Mouse (Mus musculus): ENCODE results near the gene Fxyd2. TPM values are rescaled to one million over a fixed set of nuclear protein-coding genes. Genes with fewer than 3 reads are reported as not detected.

Fxyd2 gene
- 1 to 10 TPM; 6.6 to 7.5 TPM for total RNA-seq (2021)
- long read RNA-seq, experiment 1, partial matches to known transcripts, result 5 of 5 reads
- long read RNA-seq, experiment 1, other reads (novel, unspliced or antisense), result 0 of 5 reads
- long read RNA-seq, experiment 2, partial matches to known transcripts, result 5 of 5 reads
- long read RNA-seq, experiment 2, other reads (novel, unspliced or antisense), result 0 of 5 reads

DNA sequence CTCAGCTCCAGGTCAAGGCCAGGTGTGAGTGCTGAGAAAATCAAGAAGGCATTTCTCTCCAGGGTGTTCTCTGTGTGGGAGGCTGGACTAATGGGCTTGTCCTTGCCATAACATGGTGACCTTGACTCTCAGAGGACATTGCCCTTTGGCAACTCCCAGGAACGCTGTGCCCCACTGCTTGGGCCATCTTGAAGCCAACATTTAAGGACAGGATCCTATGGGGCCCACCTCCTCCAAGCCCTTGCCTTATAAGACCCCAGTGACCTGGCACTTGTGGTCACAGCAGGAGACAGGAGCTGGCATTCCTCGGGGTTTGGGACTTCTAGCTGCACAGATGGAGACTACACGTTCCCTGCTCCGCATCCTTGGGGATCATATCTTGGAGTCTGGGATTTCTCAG, at the start of gene Fxyd2:
Gene Fxyd2, plus strand, starts transcription at position 236 of the 400 bp plus-strand sequence.
- no peak for DNase-seq (ENCODE audit: low spot score in 2 of 2)
- intact Hi-C loops (cut with DNase I), result no loop called here

DNA sequence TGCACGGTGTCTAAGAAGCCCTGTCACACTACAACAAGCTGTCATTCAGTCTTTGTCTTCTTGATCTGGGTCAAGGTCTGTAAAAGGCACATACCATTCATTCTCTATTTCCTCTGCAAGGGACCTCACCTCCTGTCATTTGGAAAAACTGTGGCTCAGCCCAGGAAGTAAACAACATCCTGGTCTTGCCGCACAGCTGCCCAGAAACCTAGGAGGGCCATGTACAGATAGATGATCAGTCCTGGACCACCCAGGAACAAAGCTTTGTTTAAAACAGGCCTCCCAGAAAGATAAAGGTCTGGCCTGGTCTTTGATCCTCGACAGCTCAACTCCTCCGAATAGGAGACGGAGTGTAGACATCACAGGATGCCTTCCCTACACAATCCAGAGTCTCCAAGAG, 49.6 kb upstream of the Fxyd2 start:
- intact Hi-C loops (cut with DNase I), result no loop called here
- no peak for DNase-seq (ENCODE audit: low spot score in 2 of 2)

DNA sequence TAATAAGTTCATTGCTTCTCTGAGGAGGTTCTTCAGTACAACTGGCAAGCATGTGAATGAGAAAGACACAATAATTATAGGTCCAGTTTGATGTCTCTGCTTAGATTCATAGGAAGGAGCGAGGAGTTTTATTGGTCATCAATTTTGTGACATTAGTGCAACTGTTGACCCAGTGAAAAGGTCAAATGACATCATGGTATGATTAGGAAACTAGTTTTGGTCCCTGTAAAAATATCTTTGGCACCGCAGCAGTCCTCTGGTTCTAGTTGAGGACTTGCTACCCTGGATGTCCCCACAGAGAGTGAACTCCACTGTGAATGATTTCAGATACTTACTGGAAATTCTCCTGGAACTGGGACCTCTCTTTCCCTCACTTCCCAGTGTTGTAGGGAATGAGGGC, 44.3 kb upstream of the Fxyd2 start:
- intact Hi-C loops (cut with DNase I), result no loop called here
- DNase-seq (ENCODE audit: low spot score in 2 of 2), result no peak

DNA sequence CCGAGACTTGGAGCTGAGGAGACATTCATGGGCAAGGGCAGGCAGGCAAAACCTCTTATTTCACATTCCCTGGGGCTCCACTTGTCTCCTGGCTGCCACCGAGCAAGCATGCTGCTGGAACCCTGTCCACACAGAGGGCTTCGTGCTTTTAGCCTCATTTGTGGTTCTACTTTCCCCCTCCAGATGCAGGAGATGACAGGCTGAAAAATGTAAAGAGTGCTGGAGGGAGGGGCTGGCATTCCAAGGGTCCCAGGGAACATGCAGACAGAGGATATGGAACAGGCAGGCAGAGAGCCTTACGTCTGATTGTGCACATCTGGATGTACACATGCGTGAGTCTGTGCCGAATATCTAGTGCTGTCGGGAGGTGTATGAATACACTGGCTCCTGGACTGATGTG, 41.1 kb upstream of the Fxyd2 start:
- intact Hi-C loops (cut with DNase I), result no loop called here
- no peak for DNase-seq (ENCODE audit: low spot score in 2 of 2)

DNA sequence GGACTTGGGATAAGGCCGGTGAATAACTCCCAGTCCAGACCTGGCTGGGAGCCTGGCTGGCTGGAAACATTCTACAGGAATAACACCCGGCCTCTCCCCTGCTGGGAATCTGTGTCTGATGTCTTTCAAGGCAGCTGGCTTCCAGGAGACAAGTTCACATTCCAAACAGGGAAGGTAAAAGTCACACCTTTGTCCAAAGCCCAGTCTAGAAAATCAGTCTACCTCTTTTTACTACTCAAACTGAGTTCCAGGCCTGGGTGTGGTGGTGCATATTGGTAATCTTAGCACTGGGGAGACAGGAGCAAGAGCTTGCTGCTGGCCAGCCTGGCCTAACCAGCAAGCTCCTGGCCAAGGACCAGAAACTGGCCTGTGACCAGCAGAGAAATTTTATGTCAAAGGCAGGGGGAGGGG, 37.4 kb upstream of the Fxyd2 start:
- no peak for DNase-seq (ENCODE audit: low spot score in 2 of 2)
- intact Hi-C loops (cut with DNase I), result no loop called here

DNA sequence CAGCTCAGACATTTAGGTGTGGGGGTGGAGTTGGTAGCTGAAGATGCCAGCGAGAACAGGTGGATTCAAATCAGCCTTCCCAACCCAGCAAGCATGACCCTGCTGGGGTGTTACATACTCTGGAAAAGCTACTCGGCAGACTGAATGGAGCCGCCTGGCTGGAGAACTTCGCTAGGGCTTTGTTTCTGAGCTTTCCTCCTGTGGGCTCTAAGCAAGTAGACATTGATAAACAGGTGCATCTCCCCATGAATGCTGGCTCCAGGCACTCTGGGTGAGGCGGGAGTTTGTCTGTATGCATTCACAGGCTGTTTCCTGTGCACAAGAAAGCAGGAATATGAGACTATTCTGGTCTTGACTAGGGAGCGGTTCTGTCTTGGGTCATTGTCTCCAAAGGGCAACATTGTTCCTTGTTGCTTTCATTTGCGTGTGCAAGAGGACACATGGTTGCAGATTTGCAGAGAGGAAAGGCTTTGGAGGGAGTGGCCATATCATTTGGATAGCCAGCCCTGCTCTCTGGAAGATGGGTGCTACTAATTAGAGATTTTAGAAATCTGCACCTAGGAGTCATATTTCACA, 35.7 kb upstream of the Fxyd2 start:
- intact Hi-C loops (cut with DNase I), result no loop called here
- DNase-seq (ENCODE audit: low spot score in 2 of 2), result no peak

DNA sequence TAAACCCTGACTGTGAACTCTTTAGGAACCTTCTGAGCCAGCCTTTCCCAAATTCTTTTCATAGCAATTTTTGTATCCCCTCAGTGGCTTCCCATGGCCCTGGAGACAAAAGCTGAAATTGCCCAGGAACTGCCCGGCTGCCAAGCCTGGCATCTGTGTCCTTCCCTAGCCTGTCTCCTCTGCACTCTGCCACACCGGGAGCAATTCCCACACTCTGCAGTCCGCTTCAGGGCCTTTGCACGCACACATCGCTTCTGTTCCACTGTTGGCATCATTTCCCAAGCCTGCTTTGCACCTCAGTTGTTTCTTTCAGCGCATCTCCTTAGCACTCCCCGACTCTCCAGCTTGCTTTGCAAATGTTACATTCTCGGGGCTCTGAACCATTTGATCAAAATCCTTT, 31.8 kb upstream of the Fxyd2 start:
- intact Hi-C loops (cut with DNase I), result no loop called here
- no peak for DNase-seq (ENCODE audit: low spot score in 2 of 2)

DNA sequence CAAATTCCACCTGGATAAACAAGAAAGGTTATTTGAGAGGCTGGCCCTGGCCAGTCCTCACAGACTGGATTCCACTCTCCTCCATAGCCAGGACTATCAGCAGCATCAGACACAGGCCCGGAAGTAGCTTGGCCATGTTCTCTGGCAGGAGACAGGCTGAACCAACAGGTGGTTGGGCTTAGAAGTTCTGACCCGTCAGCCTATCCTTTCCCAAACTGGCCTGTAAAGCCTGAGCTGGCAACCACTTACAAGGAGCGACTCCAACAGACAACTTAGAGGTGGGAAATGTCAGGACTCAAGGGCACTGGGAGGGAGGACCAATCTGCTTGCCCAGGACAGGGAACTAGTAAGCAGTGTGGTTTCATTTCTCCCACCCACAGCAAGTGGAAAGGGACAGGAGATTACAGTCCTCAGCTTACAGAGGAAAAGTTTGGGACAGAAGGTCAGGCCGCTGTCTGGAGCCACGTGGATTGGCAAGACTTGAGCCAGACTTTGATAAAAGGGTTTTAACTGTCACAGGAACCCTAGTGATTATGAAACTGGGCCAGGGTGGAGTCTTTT, 31.0 kb upstream of the Fxyd2 start:
- no peak for DNase-seq (ENCODE audit: low spot score in 2 of 2)
- intact Hi-C loops (cut with DNase I), result no loop called here

DNA sequence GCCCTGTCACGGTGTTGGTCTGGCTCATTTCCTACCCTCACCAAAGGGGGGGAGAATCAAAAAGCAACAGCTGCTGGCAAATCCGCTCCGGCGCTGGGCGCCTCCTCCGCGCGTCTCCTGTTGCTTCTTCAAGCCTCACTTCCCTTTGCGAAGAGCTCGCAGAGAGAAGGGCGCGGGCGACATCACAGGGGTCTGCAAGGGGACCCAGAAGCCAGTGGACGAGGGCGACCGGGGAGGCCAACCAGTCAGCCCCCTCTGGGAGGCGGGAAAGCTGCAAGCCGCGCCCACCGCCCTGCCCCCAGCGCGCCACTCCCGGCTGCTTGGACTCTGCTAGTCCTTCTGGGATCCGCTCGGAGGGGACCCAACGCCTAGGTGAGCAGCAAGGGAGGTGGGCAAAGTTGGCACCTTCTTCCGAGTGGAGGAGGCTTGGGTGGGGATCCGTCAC, 29.3 kb upstream of the Fxyd2 start, which contains the start of gene Fxyd6:
Gene Fxyd6, plus strand, starts transcription at position 69 of the 445 bp plus-strand sequence.
- peak; percentile 50 to 51 for DNase-seq (ENCODE audit: low spot score in 2 of 2)
- intact Hi-C loops (cut with DNase I), result no loop called here

DNA sequence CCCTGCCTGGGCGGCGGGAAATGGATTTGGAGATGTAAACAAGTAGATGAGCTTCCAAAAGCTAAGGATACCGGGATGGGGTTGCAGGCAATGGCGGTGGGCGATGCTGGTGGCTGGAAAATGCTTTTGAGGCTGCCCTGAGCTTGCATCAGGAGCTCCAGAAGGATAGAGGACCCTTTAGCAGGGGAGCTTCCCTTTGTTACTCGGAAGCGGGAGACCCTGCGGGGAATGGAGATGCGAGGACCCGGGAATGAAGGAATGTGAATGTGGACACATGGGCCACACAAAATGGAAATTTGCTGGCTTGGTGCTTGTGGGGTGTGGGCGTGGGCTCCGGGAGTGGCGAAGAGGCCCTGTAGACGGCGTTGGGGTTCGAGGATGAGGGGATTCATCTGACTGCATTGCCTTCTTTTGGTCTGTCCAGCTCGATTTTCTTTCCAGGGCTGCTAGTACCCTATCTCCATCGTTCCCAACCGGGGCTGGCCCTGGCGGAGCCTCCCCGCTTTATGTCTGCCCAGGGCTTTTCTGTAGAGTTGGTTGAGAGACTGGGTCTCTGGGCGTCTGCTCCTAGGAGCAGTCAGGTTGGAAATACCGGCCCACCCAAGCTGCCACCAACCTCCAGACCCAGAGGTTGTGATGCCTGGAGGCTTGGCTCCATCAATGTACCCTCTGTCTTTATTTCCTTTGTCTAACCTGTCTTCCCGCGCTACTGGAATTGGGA, 28.7 kb upstream of the Fxyd2 start:
- intact Hi-C loops (cut with DNase I), result no loop called here
- DNase-seq (ENCODE audit: low spot score in 2 of 2), result no peak

DNA sequence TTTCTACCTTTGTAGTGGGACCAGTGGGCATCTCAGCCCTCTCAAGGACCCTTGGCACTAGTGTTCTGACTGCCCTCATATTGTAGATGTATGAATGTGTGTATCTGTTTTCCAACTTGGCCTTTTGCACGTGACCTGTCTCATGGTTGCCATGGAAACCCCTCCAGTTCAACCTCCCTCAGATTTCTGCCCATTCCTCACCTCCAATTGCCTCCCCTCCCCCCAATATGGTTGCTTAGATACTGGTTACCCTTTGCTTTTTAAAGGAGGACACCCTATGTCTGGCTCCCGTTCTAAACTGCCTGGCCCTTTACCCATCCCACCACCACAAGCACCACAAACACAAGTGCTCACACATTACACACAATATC, 28.1 kb upstream of the Fxyd2 start:
- intact Hi-C loops (cut with DNase I), result no loop called here
- peak; percentile 19 to 55 for DNase-seq (ENCODE audit: low spot score in 2 of 2)

DNA sequence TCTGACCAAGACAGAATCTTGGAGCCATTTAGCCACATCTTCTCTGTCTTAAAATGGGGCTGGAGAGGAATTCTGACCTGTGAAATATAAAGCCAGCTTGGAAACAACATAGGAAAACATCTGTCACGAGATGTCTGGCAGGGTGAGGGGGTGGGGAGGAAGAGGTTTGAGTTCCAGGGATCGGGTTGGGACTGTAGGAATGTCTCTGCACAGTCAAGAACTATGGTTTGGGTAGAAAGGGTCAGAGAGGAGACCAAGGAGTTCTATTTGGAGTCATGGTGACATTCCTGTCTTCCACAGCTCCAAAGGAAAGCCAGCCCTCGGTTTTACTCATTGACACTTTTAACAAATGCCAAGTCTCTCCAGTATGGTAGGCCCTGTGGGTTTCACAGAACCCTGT, 25.6 kb upstream of the Fxyd2 start:
- intact Hi-C loops (cut with DNase I), result no loop called here

DNA sequence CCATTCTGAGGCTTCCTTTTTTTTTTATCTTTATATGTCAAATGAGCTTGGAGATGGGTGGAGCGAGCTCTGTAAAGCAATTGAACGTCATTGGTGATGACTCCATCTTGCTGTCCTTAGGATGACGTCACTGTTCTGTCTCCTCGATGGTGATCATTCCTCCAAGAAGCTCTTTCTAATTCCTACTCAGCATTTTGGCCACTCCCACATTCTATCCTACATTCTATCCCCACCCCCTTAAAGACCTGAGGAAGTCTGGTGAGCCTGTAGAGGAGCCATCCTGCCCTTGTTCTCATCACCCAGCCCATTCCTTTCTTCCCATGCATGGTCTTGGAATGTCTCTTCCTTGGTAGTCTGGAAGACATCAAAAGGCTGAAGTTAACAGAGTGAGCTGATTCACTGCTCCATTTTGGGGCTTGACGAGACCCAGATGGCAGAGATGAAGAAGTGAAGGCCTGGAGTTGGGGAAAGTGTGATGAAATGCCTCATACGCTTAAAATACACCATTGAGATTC, 24.4 kb upstream of the Fxyd2 start:
- intact Hi-C loops (cut with DNase I), result no loop called here
- no peak for DNase-seq (ENCODE audit: low spot score in 2 of 2)

More for the DNA sequence above, 25.6 kb upstream of the Fxyd2 start:
- no peak for DNase-seq (ENCODE audit: low spot score in 2 of 2)

DNA sequence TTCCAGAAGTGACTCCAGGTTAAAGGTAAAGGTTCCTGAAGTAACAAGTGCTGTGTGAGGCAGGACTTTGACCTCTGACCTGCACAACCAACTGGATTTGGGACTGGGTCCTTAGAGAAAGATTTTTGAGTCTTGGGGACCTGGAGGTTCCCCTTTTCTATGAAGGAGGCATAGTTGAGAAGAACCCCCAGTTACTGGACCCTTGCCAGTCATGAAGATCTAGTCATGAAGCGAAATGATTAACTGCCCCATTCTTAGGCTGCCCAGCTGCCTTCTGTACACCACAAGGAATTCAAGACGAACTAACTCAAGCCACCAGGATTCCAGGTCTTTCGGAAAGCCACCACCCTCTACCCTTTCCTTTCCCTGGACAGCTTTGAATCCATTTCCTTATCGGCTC, 23.0 kb upstream of the Fxyd2 start:
- intact Hi-C loops (cut with DNase I), result no loop called here
- DNase-seq (ENCODE audit: low spot score in 2 of 2), result no peak

DNA sequence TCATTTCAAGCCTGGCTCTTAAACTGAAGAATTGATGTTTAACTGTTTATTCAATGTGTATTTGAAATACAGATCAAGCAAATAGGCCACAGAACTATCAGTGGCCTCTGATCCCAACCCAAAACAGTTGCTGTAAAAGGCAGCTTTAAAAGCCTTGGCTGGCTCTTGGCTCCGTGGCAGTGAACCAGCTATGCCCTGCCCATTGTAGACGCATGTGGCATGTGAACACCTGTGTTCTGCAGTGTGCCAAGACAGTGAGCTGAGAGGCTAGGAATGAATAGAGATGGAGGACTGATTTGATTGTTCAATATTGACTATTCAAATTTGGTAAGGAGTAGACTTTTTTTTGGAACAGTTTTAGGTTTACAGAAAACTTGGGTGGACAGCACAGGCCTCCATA, 22.6 kb upstream of the Fxyd2 start:
- DNase-seq (ENCODE audit: low spot score in 2 of 2), result no peak
- intact Hi-C loops (cut with DNase I), result no loop called here

DNA sequence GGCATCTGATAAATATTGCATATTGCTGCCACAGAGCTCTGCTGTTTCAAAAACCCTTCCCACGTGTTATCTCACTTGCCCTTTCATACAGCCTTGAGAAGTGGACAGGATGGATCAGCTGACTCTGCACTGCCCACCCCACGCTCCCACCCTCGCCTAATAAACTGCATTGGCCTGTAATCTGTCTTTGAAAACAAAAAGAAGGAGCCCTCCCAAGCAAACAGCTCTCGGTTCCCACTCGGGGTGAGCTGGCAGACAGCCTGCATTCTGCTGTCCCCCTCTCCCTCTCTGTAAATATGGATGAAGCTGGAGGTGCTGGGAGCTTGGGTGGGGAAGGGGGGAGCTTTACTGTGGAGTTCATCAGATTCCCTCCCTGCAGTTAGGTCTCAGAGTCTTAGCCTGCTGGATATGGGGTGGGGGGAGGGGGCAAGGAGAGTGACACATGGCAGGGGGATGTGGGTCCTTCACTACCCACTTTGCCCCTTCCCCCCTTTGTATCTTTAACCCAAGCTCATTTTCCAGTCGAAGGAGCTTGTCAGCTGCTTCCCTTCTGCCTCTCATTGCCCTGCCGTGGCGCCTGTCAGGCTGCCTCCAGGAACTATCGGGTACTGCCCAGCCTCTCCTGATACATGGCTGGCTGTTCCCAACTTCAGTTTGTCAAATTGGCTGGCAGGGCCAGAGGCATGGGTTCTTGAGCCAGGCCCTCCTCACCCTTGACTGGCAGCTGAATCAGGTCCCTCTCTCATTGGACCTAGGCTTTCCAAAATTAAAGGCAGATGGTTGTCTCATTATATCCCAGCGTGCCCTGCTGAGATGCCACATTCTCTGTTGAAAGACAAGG, 18.8 kb upstream of the Fxyd2 start:
- DNase-seq (ENCODE audit: low spot score in 2 of 2), result peak in 1 of 2 experiments; percentile 22
- intact Hi-C loops (cut with DNase I), result no loop called here

DNA sequence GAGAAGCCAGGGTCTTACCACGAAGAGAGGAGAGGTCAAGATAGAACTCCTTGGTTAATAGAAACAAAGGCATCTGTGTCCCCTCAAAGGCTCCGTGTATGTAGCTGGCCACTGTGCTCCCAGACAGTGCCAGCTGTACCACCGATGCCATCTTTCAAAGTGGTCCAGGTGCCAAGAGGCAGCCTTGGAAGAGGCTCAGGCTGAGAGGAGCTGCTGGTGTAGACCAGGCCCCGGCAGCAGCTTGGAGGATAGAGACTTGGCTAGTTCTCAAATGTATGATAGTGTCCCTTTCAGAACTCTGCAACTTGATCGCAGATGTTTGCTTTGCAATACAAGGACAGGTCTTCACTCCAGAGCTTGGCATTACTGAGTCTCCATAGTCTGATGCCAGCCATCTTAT, 17.1 kb upstream of the Fxyd2 start:
- DNase-seq (ENCODE audit: low spot score in 2 of 2), result peak; percentile 17 to 54
- intact Hi-C loops (cut with DNase I), result no loop called here

DNA sequence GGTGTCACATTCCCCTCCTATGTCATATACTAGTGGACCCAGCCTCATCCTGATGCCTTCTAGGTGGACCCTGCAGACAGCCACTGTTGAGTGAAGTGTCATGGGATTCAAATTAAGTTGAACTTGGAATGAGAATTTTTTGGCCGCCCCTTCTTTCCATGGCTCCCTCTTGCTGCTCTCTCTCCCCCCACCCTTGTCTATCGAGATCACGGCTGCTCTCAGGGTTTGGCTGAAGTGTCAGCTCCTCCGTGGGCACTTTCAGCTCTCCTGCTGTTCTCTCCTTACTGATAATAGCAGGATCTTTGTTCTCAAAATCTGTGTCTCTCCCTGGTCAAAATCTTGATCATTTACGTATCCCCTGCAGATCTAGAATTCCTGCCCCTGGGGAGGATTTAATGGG, 16.6 kb upstream of the Fxyd2 start:
- intact Hi-C loops (cut with DNase I), result no loop called here
- no peak for DNase-seq (ENCODE audit: low spot score in 2 of 2)

DNA sequence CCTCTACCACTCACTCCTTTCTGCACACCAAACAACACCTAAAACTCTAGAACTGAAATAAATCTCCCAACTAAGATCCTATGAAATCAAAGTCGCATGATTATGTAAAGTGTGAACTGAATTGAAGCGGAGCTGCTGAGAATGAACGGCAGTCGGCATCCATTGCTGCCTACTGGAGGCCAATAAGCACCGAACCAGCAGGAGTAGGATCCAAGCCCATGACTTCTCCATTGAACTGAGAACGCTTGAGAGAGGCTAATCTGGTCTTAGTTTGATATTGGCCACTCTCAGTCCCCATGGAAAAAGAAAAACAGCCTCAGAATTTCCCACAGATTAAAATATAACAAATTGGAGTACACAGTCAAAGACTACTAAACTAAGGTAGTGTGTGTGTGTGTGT, 15.6 kb upstream of the Fxyd2 start:
- DNase-seq (ENCODE audit: low spot score in 2 of 2), result no peak
- intact Hi-C loops (cut with DNase I), result no loop called here

DNA sequence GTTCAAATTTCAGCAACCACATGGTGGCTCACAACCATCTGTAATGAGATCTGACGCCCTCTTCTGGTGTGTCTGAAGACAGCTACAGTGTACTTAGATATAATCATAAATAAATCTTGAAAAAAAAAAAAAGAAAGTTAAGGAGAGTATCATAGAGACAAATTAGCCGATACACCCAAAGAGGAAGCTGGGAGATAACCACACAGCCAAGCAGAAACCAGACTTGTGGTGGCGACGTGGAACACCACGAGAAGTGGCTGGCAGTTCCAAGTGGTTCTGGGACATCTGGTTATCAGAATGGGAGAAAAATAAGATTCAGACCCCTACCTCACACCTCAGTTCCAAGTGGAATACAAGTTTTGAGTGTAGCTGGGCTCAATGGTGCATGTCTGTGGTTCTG, 12.8 kb upstream of the Fxyd2 start:
- intact Hi-C loops (cut with DNase I), result loop anchor here (5.0 kb wide), 1 partner anchor 164 kb away; no protein-coding TSS in a partner anchor
- no peak for DNase-seq (ENCODE audit: low spot score in 2 of 2)

All from left cerebral cortex, postnatal 14 days (tissue).